Mouse (Mus musculus) lung, embryonic 16.5 days (tissue): ENCODE measurements around the gene Pyroxd1. TPM values are rescaled to one million over a fixed set of nuclear protein-coding genes. Genes with fewer than 3 reads are reported as not detected.
A peak's percentile ranks its signal among the peaks of the same experiment; 100 is the strongest.

Source experiments
- ATAC-seq: fragments of 200-750 bp; cut with Nextera tagmentation; 2 replicates; pipeline ENCODE4 v1.8.0; 2017; ENCODE audit warnings: low read depth, mild to moderate bottlenecking, moderate library complexity
- H3K27ac ChIP-seq: fragments of 300-500 bp; sonication (generic); 2 replicates; pipeline ENCODE4 v1.5.1; 2014; ENCODE audit warnings: mild to moderate bottlenecking, control low read depth, low read length
- H3K27me3 ChIP-seq: fragments of 300-500 bp; sonication (generic); 2 replicates; pipeline ENCODE4 v1.6.1; 2014; ENCODE audit warnings: low read depth, low read length, mixed read lengths; ENCODE audit not compliant: control insufficient read depth, insufficient read depth
- H3K36me3 ChIP-seq: fragments of 300-500 bp; sonication (generic); 2 replicates; pipeline ENCODE4 v1.6.1; 2014; ENCODE audit warnings: low read length; ENCODE audit not compliant: control insufficient read depth, insufficient read depth
- H3K4me1 ChIP-seq: fragments of 300-500 bp; sonication (generic); replicated peaks from 2 replicates; pipeline ENCODE4 v1.6.1; 2014; ENCODE audit warnings: low read length, mixed read lengths; ENCODE audit not compliant: control insufficient read depth, insufficient read depth
- H3K4me2 ChIP-seq: fragments of 300-500 bp; sonication (generic); 2 replicates; pipeline ENCODE4 v1.6.1; 2014; ENCODE audit warnings: low read depth, low read length, control low read depth
- H3K4me3 ChIP-seq: fragments of 300-500 bp; sonication (generic); 2 replicates; pipeline ENCODE4 v1.5.1; 2014; ENCODE audit warnings: mild to moderate bottlenecking, low read length, control low read depth
- H3K9ac ChIP-seq: fragments of 300-500 bp; sonication (generic); 2 replicates; pipeline ENCODE4 v1.6.1; 2014; ENCODE audit warnings: low read length, control low read depth
- H3K9me3 ChIP-seq: fragments of 300-500 bp; sonication (generic); 2 replicates; pipeline ENCODE4 v1.6.1; 2016; ENCODE audit warnings: low read length; ENCODE audit not compliant: control insufficient read depth
- WGBS: fragments of 180-500 bp; shearing (Covaris S2); extraction: QIAGEN DNeasy Blood & Tissue Kit; methylation state at CpG from one replicate; pipeline ENCODE4 v1.1.7; 2014; 5-methylcytosine and 5-hydroxymethylcytosine counted together
- polyA plus RNA-seq: library from polyadenylated mRNA; unstranded; fragments of >200 nt; fragmentation: Nextera tagmentation; extraction: Ambion mirVana; gene quantifications from 2 replicates; pipeline ENCODE4 v1.2.1, GENCODE M21; 2015

The Pyroxd1 gene
- polyA plus RNA-seq, 1 experiment from 2014 or later, result 15.8 TPM

- Histone ChIP-seq H3K36me3 (peaks cover 12% of the 10 kb centered on the region), H3K27me3 (no peaks in the 10 kb centered on the region), H3K4me3 (no peak overlapping the region), H3K4me2 (no peak overlapping the region), H3K27ac (no peak overlapping the region), H3K9me3 (no peaks in the 10 kb centered on the region), H3K4me1 (no peaks in the 10 kb centered on the region), H3K9ac (no peak overlapping the region)
- ATAC-seq, result no peak
- WGBS, result 90% methylated on average over 10 of the region's 10 CpGs
Observed at GRCm38 (mm10) chr6:142366473-142367018, 21.1 kb downstream of the Pyroxd1 start.

GRCm38 (mm10) chr6:142367565-142367964 lies 22.1 kb downstream of the Pyroxd1 start:
- no peak for ATAC-seq
- 89% methylated on average over 3 of the region's 3 CpGs for WGBS
- H3K36me3 ChIP-seq, result peaks cover 17% of the 10 kb centered on the region

GRCm38 (mm10) chr6:142369568-142369967 lies 24.1 kb downstream of the Pyroxd1 start:
- Histone ChIP-seq H3K36me3 (peaks cover 19% of the 10 kb centered on the region), H3K4me2 (no peak overlapping the region), H3K27me3 (no peaks in the 10 kb centered on the region), H3K4me3 (no peak overlapping the region), H3K4me1 (no peaks in the 10 kb centered on the region), H3K9me3 (no peaks in the 10 kb centered on the region), H3K9ac (no peak overlapping the region), H3K27ac (no peak overlapping the region)
- WGBS, result 77% methylated on average over 3 of the region's 3 CpGs
- ATAC-seq, result no peak

More at GRCm38 (mm10) chr6:142367565-142367964, 22.1 kb downstream of the Pyroxd1 start:
- no peak overlapping the region for H3K9ac ChIP-seq
- no peak overlapping the region for H3K27ac ChIP-seq
- H3K4me2 ChIP-seq, result no peak overlapping the region
- no peaks in the 10 kb centered on the region for H3K27me3 ChIP-seq
- H3K4me3 ChIP-seq, result no peak overlapping the region
- H3K4me1 ChIP-seq, result no peaks in the 10 kb centered on the region
- H3K9me3 ChIP-seq, result no peaks in the 10 kb centered on the region

- 58% methylated on average over 1 of the region's 1 CpGs for WGBS
- Histone ChIP-seq H3K27me3 (no peaks in the 10 kb centered on the region), H3K4me2 (no peak overlapping the region), H3K27ac (no peak overlapping the region), H3K4me3 (no peak overlapping the region), H3K9me3 (no peaks in the 10 kb centered on the region), H3K9ac (no peak overlapping the region), H3K36me3 (peaks cover 19% of the 10 kb centered on the region), H3K4me1 (no peaks in the 10 kb centered on the region)
- ATAC-seq, result no peak
Observed at GRCm38 (mm10) chr6:142377081-142377480, 31.6 kb downstream of the Pyroxd1 start.

- 68% methylated on average over 8 of the region's 8 CpGs for WGBS
- Histone ChIP-seq H3K36me3 (peaks cover 17% of the 10 kb centered on the region), H3K4me3 (no peak overlapping the region), H3K9me3 (no peaks in the 10 kb centered on the region), H3K27ac (no peak overlapping the region), H3K9ac (no peak overlapping the region), H3K4me2 (no peak overlapping the region), H3K27me3 (no peaks in the 10 kb centered on the region), H3K4me1 (no peaks in the 10 kb centered on the region)
- no peak for ATAC-seq
Observed at GRCm38 (mm10) chr6:142378576-142379330, 33.3 kb downstream of the Pyroxd1 start.

GRCm38 (mm10) chr6:142379961-142380360 lies 34.5 kb downstream of the Pyroxd1 start:
- no peak overlapping the region for H3K9ac ChIP-seq
- H3K4me2 ChIP-seq, result no peak overlapping the region
- H3K36me3 ChIP-seq, result peaks cover 11% of the 10 kb centered on the region
- no peaks in the 10 kb centered on the region for H3K27me3 ChIP-seq
- 69% methylated on average over 6 of the region's 6 CpGs for WGBS
- no peak for ATAC-seq
- H3K27ac ChIP-seq, result no peak overlapping the region
- no peaks in the 10 kb centered on the region for H3K9me3 ChIP-seq
- no peaks in the 10 kb centered on the region for H3K4me1 ChIP-seq
- H3K4me3 ChIP-seq, result no peak overlapping the region

- peaks cover 3% of the 10 kb centered on the region; the same call in 1 of the 2 replicates for H3K36me3 ChIP-seq
- H3K4me3 ChIP-seq, result no peak overlapping the region
- H3K4me2 ChIP-seq, result no peak overlapping the region
- 85% methylated on average over 7 of the region's 7 CpGs for WGBS
- no peak overlapping the region for H3K9ac ChIP-seq
- H3K4me1 ChIP-seq, result peaks cover 4% of the 10 kb centered on the region
- ATAC-seq, result no peak
- H3K9me3 ChIP-seq, result no peaks in the 10 kb centered on the region
- no peak overlapping the region for H3K27ac ChIP-seq
- no peaks in the 10 kb centered on the region for H3K27me3 ChIP-seq
Observed at GRCm38 (mm10) chr6:142381615-142382014, 36.2 kb downstream of the Pyroxd1 start.

- Histone ChIP-seq H3K36me3 (no peaks in the 10 kb centered on the region), H3K27me3 (no peaks in the 10 kb centered on the region), H3K9me3 (no peaks in the 10 kb centered on the region), H3K27ac (no peak overlapping the region), H3K4me3 (no peak overlapping the region), H3K4me1 (peaks cover 13% of the 10 kb centered on the region), H3K4me2 (no peak overlapping the region), H3K9ac (no peak overlapping the region)
- 86% methylated on average over 9 of the region's 9 CpGs for WGBS
- ATAC-seq, result no peak
Observed at GRCm38 (mm10) chr6:142384521-142384920, 39.1 kb downstream of the Pyroxd1 start.

- Histone ChIP-seq H3K9ac (peak overlapping the region; percentile 69), H3K27me3 (no peaks in the 10 kb centered on the region), H3K9me3 (no peaks in the 10 kb centered on the region), H3K4me3 (peak overlapping the region; percentile 86), H3K27ac (no peak overlapping the region), H3K4me1 (peaks cover 13% of the 10 kb centered on the region), H3K4me2 (peak overlapping the region; percentile 85), H3K36me3 (no peaks in the 10 kb centered on the region)
- ATAC-seq, result no peak
- WGBS, result 3% methylated on average over 31 of the region's 31 CpGs
Observed at GRCm38 (mm10) chr6:142386285-142387010, 41.0 kb downstream of the Pyroxd1 start.
